Mouse (Mus musculus) urinary bladder, postnatal 0 days (tissue): ENCODE measurements around the gene Olfr1259. TPM values are rescaled to one million over a fixed set of nuclear protein-coding genes. Genes with fewer than 3 reads are reported as not detected.

ENCODE experiments used
- polyA plus RNA-seq: library from polyadenylated mRNA; unstranded; fragments of >200 nt; fragmentation: Nextera tagmentation; extraction: Ambion mirVana; gene quantifications from 2 replicates; pipeline ENCODE4 v1.2.1, GENCODE M21; 2015

Olfr1259 gene
- polyA plus RNA-seq = not detected in 2 replicates

GRCm38 (mm10) chr2:89948564-89948963 is at the start of gene Olfr1259:
TSS of gene Olfr1259 (minus strand) at chr2:89948664.

GRCm38 (mm10) chr2:89990921-89991320 is 42.5 kb upstream of the Olfr1259 start, which contains the start of gene Olfr1261:
TSS of gene Olfr1261 (plus strand) at chr2:89991221.

GRCm38 (mm10) chr2:89974184-89974583 is 25.7 kb upstream of the Olfr1259 start, which contains the start of gene Olfr1260:
TSS of gene Olfr1260 (plus strand) at chr2:89974340.

GRCm38 (mm10) chr2:89927009-89927408 is 21.5 kb downstream of the Olfr1259 start, which contains the start of gene Olfr1258:
TSS of gene Olfr1258 (plus strand) at chr2:89927309.

Other genes with a start within 250 kb of the Olfr1259 start
- not detected in 2 replicates for gene Olfr1252, start 223.7 kb downstream of the Olfr1259 start, polyA plus RNA-seq
- not detected in 2 replicates for gene Olfr1253, start 191.6 kb downstream of the Olfr1259 start, polyA plus RNA-seq
- gene Olfr1254, start 155.0 kb downstream of the Olfr1259 start, polyA plus RNA-seq = not detected in 2 replicates
- not detected in 2 replicates for gene Olfr1255, start 136.6 kb downstream of the Olfr1259 start, polyA plus RNA-seq
- not detected in 2 replicates for gene Olfr1256, start 107.1 kb downstream of the Olfr1259 start, polyA plus RNA-seq
- not detected in 2 replicates for gene Olfr48, start 100.5 kb downstream of the Olfr1259 start, polyA plus RNA-seq
- not detected in 2 replicates for gene Olfr1257, start 70.2 kb downstream of the Olfr1259 start, polyA plus RNA-seq
- gene Olfr1258, start 21.4 kb downstream of the Olfr1259 start, polyA plus RNA-seq = not detected in 2 replicates
- 0.23 TPM in 1 of 2 replicates, not detected in the other for gene Olfr1260, start 25.7 kb upstream of the Olfr1259 start, polyA plus RNA-seq
- not detected in 2 replicates for gene Olfr1261, start 42.6 kb upstream of the Olfr1259 start, polyA plus RNA-seq
- not detected in 2 replicates for gene Olfr1262, start 51.5 kb upstream of the Olfr1259 start, polyA plus RNA-seq
- gene Olfr1263, start 63.5 kb upstream of the Olfr1259 start, polyA plus RNA-seq = not detected in 2 replicates
- gene Olfr1264, start 76.9 kb upstream of the Olfr1259 start, polyA plus RNA-seq = not detected in 2 replicates
- gene Olfr1265, start 86.7 kb upstream of the Olfr1259 start, polyA plus RNA-seq = not detected in 2 replicates
- not detected in 2 replicates for gene Olfr140, start 114.9 kb upstream of the Olfr1259 start, polyA plus RNA-seq
- not detected in 2 replicates for gene Olfr1269, start 172.7 kb upstream of the Olfr1259 start, polyA plus RNA-seq
- gene Olfr32, start 193.6 kb upstream of the Olfr1259 start, polyA plus RNA-seq = not detected in 2 replicates
- gene Olfr1270, start 204.4 kb upstream of the Olfr1259 start, polyA plus RNA-seq = not detected in 2 replicates